Mouse (Mus musculus): ENCODE measurements around the gene Mtx1.
"Not testable (repeated sequence)": the region's sequence is repeated elsewhere in the genome, so short reads cannot be mapped to it uniquely, and the experiment has no call there.

Mtx1 gene

GRCm38 (mm10) chr3:89242331-89242895 is 15.5 kb upstream of the Mtx1 start:
- DNase-seq (ENCODE audit: low spot score), result no peak

GRCm38 (mm10) chr3:89238494-89238893 is 11.6 kb upstream of the Mtx1 start:
- DNase-seq (ENCODE audit: low spot score), result no peak

GRCm38 (mm10) chr3:89237682-89238081 is 10.8 kb upstream of the Mtx1 start:
- DNase-seq (ENCODE audit: low spot score), result no peak

- no peak for DNase-seq (ENCODE audit: low spot score)
These were observed 9.6 kb upstream of the Mtx1 start for GRCm38 (mm10) chr3:89236516-89236915.

GRCm38 (mm10) chr3:89233562-89234110 is 6.7 kb upstream of the Mtx1 start:
- no peak for DNase-seq (ENCODE audit: low spot score)

GRCm38 (mm10) chr3:89232614-89233013 is 5.7 kb upstream of the Mtx1 start:
- no peak for DNase-seq (ENCODE audit: low spot score)

- DNase-seq (ENCODE audit: low spot score), result no peak
These were observed 4.9 kb upstream of the Mtx1 start for GRCm38 (mm10) chr3:89231772-89232275.

GRCm38 (mm10) chr3:89231345-89231744 is 4.5 kb upstream of the Mtx1 start:
- DNase-seq (ENCODE audit: low spot score), result no peak

GRCm38 (mm10) chr3:89230561-89230960 is 3.7 kb upstream of the Mtx1 start:
- DNase-seq (ENCODE audit: low spot score), result no peak

GRCm38 (mm10) chr3:89229276-89229675 is 2.4 kb upstream of the Mtx1 start:
- DNase-seq (ENCODE audit: low spot score), result no peak

- no peak for DNase-seq (ENCODE audit: low spot score)
These were observed 1.9 kb upstream of the Mtx1 start, which contains the start of gene Muc1 for GRCm38 (mm10) chr3:89228836-89229235. Muc1 (plus strand) TSS chr3:89229057.

GRCm38 (mm10) chr3:89228180-89228549 is 1.3 kb upstream of the Mtx1 start:
- DNase-seq (ENCODE audit: low spot score), result no peak

- peak; percentile 89 for DNase-seq (ENCODE audit: low spot score)
These were observed 655 bp upstream of the Mtx1 start for GRCm38 (mm10) chr3:89227307-89228179.

GRCm38 (mm10) chr3:89226361-89226760 is 527 bp downstream of the Mtx1 start:
- no peak for DNase-seq (ENCODE audit: low spot score)

GRCm38 (mm10) chr3:89225918-89226317 is 970 bp downstream of the Mtx1 start:
- DNase-seq (ENCODE audit: low spot score), result no peak

GRCm38 (mm10) chr3:89225321-89225815 is 1.5 kb downstream of the Mtx1 start:
- DNase-seq (ENCODE audit: low spot score), result no peak

GRCm38 (mm10) chr3:89224796-89225195 is 2.1 kb downstream of the Mtx1 start:
- DNase-seq (ENCODE audit: low spot score), result no peak

GRCm38 (mm10) chr3:89221167-89221566 is 5.7 kb downstream of the Mtx1 start:
- DNase-seq (ENCODE audit: low spot score), result no peak

GRCm38 (mm10) chr3:89219546-89219945 is 7.3 kb downstream of the Mtx1 start:
- no peak for DNase-seq (ENCODE audit: low spot score)

GRCm38 (mm10) chr3:89218271-89218670 is 8.6 kb downstream of the Mtx1 start:
- DNase-seq (ENCODE audit: low spot score), result no peak

GRCm38 (mm10) chr3:89216407-89216806 is 10.5 kb downstream of the Mtx1 start:
- not testable (repeated sequence) for DNase-seq (ENCODE audit: low spot score)

GRCm38 (mm10) chr3:89215853-89216252 is 11.0 kb downstream of the Mtx1 start:
- DNase-seq (ENCODE audit: low spot score), result peak; percentile 72
